Mouse (Mus musculus) liver, postnatal 0 days (tissue): ENCODE measurements at regions not wholly inside any gene's neighbourhood (a gene's known extent, or its start where the extent isn't known, plus 50 kb on each side); places are given as distances from the start of the nearest gene placed in this dataset.

Source experiments
- CTCF ChIP-seq: sonication (generic); IDR thresholded peaks from 2 replicates; pipeline ENCODE4 v1.5.1; 2016; ENCODE audit warnings: antibody characterized with exemption, low read depth
- EP300 ChIP-seq: IDR thresholded peaks from 2 replicates; pipeline ENCODE4 v1.6.1; 2016; ENCODE audit warnings: antibody characterized with exemption, low read depth, mild to moderate bottlenecking

- no peak for TF ChIP-seq CTCF
- TF ChIP-seq EP300, result no peak
These were observed 1342.3 kb upstream of the Flrt2 start for GRCm38 (mm10) chr12:94349623-94350156.
